Mouse (Mus musculus): ENCODE results near the gene Lrriq3.

The Lrriq3 gene

GRCm38 (mm10) chr3:155093116-155093956 lies at the start of gene Lrriq3, which contains the start of gene Fpgt:
Lrriq3 (plus strand) TSS chr3:155093434.
Fpgt (minus strand) TSS chr3:155093403.
- DNase-seq (ENCODE audit: low spot score), result peak; percentile 89

GRCm38 (mm10) chr3:155052021-155052420 lies 41.2 kb upstream of the Lrriq3 start:
- no peak for DNase-seq (ENCODE audit: low spot score)

- DNase-seq (ENCODE audit: low spot score), result no peak
These were observed 40.0 kb upstream of the Lrriq3 start for GRCm38 (mm10) chr3:155053189-155053588.

- DNase-seq (ENCODE audit: low spot score), result no peak
These were observed 37.9 kb upstream of the Lrriq3 start, which contains the start of gene Tnni3k for GRCm38 (mm10) chr3:155055231-155055916. Tnni3k (minus strand) TSS chr3:155055407.

- DNase-seq (ENCODE audit: low spot score), result no peak
These were observed 36.6 kb upstream of the Lrriq3 start for GRCm38 (mm10) chr3:155056606-155057005.

GRCm38 (mm10) chr3:155057566-155057965 lies 35.7 kb upstream of the Lrriq3 start:
- DNase-seq (ENCODE audit: low spot score), result no peak

- no peak for DNase-seq (ENCODE audit: low spot score)
These were observed 34.3 kb upstream of the Lrriq3 start for GRCm38 (mm10) chr3:155058800-155059448.

GRCm38 (mm10) chr3:155059449-155059822 lies 33.8 kb upstream of the Lrriq3 start:
- no peak for DNase-seq (ENCODE audit: low spot score)

- no peak for DNase-seq (ENCODE audit: low spot score)
These were observed 15.3 kb upstream of the Lrriq3 start for GRCm38 (mm10) chr3:155077908-155078307.

GRCm38 (mm10) chr3:155092081-155092480 lies 1.2 kb upstream of the Lrriq3 start:
- DNase-seq (ENCODE audit: low spot score), result no peak

GRCm38 (mm10) chr3:155099266-155099665 lies 6.0 kb downstream of the Lrriq3 start:
- no peak for DNase-seq (ENCODE audit: low spot score)

- no peak for DNase-seq (ENCODE audit: low spot score)
These were observed 12.7 kb downstream of the Lrriq3 start for GRCm38 (mm10) chr3:155105957-155106356.

- no peak for DNase-seq (ENCODE audit: low spot score)
These were observed 44.5 kb downstream of the Lrriq3 start for GRCm38 (mm10) chr3:155137737-155138136.

GRCm38 (mm10) chr3:155141047-155141446 lies 47.8 kb downstream of the Lrriq3 start:
- DNase-seq (ENCODE audit: low spot score), result no peak

GRCm38 (mm10) chr3:155144368-155144767 lies 51.1 kb downstream of the Lrriq3 start:
- DNase-seq (ENCODE audit: low spot score), result no peak

- no peak for DNase-seq (ENCODE audit: low spot score)
These were observed 68.6 kb downstream of the Lrriq3 start for GRCm38 (mm10) chr3:155161842-155162241.

GRCm38 (mm10) chr3:155180303-155180902 lies 87.2 kb downstream of the Lrriq3 start:
- no peak for DNase-seq (ENCODE audit: low spot score)

- no peak for DNase-seq (ENCODE audit: low spot score)
These were observed 93.2 kb downstream of the Lrriq3 start for GRCm38 (mm10) chr3:155186456-155186855.

- DNase-seq (ENCODE audit: low spot score), result no peak
These were observed 95.6 kb downstream of the Lrriq3 start for GRCm38 (mm10) chr3:155188857-155189256.

- no peak for DNase-seq (ENCODE audit: low spot score)
These were observed 141.7 kb downstream of the Lrriq3 start for GRCm38 (mm10) chr3:155234919-155235318.

GRCm38 (mm10) chr3:155235502-155235901 lies 142.3 kb downstream of the Lrriq3 start:
- no peak for DNase-seq (ENCODE audit: low spot score)
